Mouse (Mus musculus): ENCODE results near the gene Zfp493. TPM values are rescaled to one million over a fixed set of nuclear protein-coding genes. Genes with fewer than 3 reads are reported as not detected.

Zfp493 gene
- 1 to 10 TPM; 1.0 to 2.1 TPM for total RNA-seq (2023)

DNA sequence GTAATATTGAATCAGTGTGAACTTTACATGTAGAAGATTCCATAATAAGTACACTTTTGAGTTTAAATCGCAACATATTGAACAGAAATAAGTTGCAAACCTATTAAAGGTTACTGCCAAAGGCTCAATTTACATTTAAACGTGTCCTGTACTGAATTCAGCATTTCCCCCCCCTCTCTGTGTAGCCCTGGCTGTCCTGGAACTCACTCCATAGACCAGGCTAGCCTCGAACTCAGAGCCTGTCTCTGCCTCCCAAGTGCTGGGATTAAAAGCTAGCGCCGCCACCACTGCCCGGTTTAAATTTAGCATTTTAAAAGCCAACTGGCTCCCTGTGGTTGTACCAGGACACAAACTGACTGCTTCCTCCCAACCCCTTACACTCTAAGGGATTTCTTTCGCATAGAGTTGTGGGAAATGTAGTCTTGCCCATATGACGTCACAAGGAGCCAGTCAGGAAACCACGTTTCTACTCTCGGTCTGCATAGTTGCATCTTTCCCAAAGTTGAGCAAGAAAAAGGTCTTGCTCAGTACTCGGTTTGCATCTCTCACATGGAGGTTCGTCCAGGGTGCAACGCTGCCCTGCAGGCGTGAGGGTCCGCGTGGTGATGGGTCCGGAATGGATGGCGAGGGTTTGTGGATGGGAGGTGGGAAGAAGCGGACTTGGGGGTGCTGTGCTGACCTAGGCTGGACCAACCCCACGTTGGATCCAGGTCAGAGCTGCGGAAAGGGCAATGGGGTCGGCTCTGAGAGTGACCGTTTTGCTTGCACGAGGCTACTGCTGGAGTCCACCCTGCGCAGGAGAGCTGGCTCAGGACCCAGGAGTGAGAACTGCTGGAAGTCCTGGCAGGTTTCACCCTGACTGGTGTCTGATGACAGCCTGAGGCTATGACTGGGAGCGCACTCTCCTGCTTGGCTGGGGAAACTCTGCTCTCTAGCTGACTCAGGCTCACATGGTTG lies at the start of gene Zfp493:
Zfp493 (plus strand) TSS at position 429 of the 957 bp plus-strand sequence.

DNA sequence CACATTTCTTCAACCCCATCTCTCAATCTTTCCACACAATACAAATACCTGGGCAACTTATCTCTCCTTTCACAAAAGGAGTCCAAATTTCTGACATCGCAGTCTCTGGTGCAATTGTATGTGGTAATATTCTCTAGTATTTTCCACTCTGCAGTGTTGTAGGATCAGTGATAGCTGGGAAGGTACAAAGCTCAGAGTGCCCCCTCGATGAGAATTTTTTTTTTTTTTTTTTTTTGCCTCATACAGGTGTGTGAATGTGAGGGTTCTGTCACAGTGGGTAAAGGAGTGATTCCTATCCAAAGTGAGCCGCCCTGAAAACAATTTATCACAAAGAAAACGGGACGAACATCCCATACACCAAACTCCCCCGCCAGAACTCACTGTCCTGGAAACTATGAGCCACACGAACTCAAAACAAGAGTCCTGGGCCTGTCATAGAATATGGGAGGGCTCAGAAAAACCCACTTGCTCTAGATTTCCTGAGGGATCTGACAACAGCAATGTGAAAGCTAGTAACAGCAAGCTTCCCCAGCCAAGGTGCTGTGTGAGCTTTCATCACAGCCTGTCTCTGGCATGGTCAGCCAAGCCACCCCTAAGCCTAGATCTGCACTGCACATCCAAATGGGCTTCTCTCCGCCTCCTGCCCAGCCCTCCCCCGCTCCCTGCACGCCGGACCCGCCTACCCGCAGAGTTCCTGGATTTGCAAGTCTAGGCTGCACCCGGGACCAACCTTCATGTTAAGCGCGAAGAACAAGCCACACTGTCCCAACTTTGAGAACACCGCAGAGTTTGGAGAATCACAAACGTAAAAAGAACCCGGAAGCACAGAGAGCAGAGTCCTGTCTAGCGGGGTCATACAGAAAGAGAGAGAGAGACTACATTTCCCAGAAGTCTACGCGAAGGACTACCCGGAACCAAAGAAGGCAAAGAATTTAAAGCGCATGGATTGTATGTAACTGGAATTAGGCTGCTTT lies 24.9 kb upstream of the Zfp493 start, which contains the start of gene Zfp85:
Zfp85 (minus strand) TSS at position 896 of the 974 bp plus-strand sequence.

DNA sequence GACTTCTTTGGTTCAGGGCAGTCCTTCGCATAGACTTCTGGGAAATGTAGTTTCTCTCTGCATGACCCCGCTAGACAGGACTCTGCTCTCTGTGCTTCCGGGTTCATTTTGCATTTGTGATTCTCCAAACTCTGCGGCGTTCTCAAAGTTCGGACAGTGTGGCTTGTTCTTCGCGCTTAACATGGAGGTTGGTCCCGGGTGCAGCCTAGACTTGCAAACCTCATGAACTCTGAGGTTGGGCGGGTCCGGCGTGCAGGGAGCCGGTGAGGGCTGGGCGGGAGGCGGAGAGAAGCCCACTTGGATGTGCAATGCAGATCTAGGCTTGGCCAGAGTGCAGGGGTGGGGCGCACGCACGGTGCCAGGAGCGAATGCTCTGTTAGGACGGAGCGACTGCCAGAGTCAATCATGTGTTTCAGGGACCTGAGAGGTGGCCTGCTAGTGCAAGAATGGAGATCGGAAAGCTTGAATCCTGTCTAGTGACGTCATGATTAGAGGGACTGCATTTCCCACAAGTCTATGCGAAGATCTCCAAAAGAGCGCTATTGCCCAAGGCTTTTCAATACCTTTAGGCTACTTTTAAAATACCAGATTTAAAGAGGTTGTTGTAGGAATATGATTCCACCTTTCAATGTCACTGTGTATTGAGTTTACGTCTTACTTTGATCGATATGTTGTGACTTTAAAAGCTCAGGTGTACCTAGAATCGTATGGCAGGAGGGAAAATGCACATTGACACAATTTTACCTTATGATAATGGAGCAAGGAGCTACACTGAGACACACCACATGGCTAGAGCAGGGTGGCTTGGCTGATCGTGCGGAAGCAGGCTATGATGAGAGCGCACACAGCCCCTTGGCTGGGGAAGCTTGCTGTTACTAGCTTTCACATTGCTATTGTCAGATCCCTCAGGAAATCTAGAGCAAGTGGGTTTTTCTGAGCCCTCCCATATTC lies 34.5 kb downstream of the Zfp493 start, which contains the start of gene Zfp273:
Zfp273 (plus strand) TSS at position 31 of the 951 bp plus-strand sequence.

DNA sequence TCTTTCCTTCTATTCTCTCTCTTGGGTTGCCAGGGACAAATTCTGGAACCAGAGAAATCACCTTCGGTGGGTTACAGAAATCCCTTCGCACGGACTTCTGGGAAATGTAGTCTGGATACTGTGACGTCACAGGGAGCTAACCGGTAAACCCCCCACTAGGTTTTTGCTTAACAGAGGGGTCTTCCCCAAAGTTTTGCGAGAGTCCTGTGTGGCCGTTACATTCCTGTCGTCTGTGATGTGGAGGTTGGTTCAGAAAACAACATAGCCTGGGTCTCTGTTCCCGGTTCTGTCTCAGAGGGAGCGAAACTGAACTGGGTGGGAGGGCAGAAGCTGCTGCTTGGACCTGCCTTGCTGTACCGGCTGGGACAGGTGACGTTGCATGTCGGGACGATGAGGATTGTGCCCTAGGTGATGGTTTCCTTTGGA lies 51.4 kb downstream of the Zfp493 start, which contains the start of gene Gm10037:
Gm10037 (plus strand) TSS at position 196 of the 426 bp plus-strand sequence.

Other genes with a start within 250 kb of the Zfp493 start
- gene Zfp748, start 225.9 kb upstream of the Zfp493 start, total RNA-seq (2023), result 1 to 10 TPM; 8.6 to 9.3 TPM
- 10 to 100 TPM; 15.6 to 15.8 TPM for gene Zfp729b, start 170.0 kb upstream of the Zfp493 start, total RNA-seq (2023)
- gene Gm49345, start 141.9 kb upstream of the Zfp493 start, total RNA-seq (2023), result 1 to 10 TPM; 3.3 to 8.8 TPM
- gene Zfp729a, start 141.9 kb upstream of the Zfp493 start, total RNA-seq (2023), result 10 to 100 TPM; 12.3 to 15.7 TPM
- 10 to 100 TPM; 14.2 to 16.6 TPM for gene Zfp738, start 92.6 kb upstream of the Zfp493 start, total RNA-seq (2023)
- 10 to 100 TPM in 1 of 2 experiments, 1 to 10 TPM in 1; 9.3 to 17.4 TPM for gene Zfp65, start 50.5 kb upstream of the Zfp493 start, total RNA-seq (2023)
- 1 to 10 TPM; 4.9 to 5.0 TPM for gene Zfp85, start 24.5 kb upstream of the Zfp493 start, total RNA-seq (2023)
- gene Zfp273, start 34.0 kb downstream of the Zfp493 start, total RNA-seq (2023), result 1 to 10 TPM; 4.3 to 5.5 TPM
- not detected for gene Gm10037, start 51.4 kb downstream of the Zfp493 start, total RNA-seq (2023)
- gene BC048507, start 83.6 kb downstream of the Zfp493 start, total RNA-seq (2023), result not detected

Measured in T-cell, adult 66 days (primary cell).